Mouse (Mus musculus): Measurements from ENCODE around the gene Cnih3. TPM values are rescaled to one million over a fixed set of nuclear protein-coding genes. Genes with fewer than 3 reads are reported as not detected.

Cnih3 gene
- total and polyA plus RNA-seq, 2 experiments from 2014 or later = 22.5 to 35.7 TPM

DNA sequence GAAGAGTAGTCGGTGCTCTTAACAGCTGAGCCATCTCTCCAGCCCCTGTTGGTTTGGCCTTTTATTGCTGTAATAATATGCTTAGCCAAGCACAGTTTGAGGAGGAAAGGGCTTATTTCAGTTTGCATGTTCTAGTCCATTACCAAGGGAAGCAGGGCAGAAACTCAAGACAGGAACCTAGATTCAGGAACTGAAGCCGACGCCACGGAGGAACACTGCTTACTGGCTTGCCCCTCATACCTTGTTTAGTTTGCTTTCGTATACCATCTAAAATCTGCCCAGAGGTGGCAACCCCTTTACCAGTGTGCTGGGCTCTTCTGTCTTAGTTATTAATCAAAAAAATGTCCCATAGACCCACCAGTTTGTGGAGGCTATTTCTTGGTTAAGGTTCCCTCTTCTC lies 25.3 kb upstream of the Cnih3 start:
- H3K4me3 ChIP-seq (ENCODE audit: low read depth, low read length) = no peak overlapping the region
- no peak overlapping the region for H3K27ac ChIP-seq (ENCODE audit: low read depth, low read length)
- WGBS = 98% methylated on average over 5 of the region's 5 CpGs
- no peaks in the 10 kb centered on the region for H3K4me1 ChIP-seq (ENCODE audit: insufficient read depth, low read length)
- no peak overlapping the region for H3K4me2 ChIP-seq (ENCODE audit: low read depth, low read length, poor library complexity, severe bottlenecking)
- no peak for TF ChIP-seq CTCF (IDR thresholded peaks at IDR 0.05)
- H3K9ac ChIP-seq (replicated peaks; ENCODE audit: low read length, poor library complexity, severe bottlenecking) = no peak overlapping the region
- ATAC-seq (ENCODE audit: low FRiP score) = no peak
- no peaks in the 10 kb centered on the region for H3K27me3 ChIP-seq (ENCODE audit: insufficient read depth, low read length)
- H3K9me3 ChIP-seq (ENCODE audit: low read length) = no peaks in the 10 kb centered on the region
- no peaks in the 10 kb centered on the region for H3K36me3 ChIP-seq (ENCODE audit: insufficient read depth, low read length)
- no peak for DNase-seq (ENCODE audit: low spot score)

DNA sequence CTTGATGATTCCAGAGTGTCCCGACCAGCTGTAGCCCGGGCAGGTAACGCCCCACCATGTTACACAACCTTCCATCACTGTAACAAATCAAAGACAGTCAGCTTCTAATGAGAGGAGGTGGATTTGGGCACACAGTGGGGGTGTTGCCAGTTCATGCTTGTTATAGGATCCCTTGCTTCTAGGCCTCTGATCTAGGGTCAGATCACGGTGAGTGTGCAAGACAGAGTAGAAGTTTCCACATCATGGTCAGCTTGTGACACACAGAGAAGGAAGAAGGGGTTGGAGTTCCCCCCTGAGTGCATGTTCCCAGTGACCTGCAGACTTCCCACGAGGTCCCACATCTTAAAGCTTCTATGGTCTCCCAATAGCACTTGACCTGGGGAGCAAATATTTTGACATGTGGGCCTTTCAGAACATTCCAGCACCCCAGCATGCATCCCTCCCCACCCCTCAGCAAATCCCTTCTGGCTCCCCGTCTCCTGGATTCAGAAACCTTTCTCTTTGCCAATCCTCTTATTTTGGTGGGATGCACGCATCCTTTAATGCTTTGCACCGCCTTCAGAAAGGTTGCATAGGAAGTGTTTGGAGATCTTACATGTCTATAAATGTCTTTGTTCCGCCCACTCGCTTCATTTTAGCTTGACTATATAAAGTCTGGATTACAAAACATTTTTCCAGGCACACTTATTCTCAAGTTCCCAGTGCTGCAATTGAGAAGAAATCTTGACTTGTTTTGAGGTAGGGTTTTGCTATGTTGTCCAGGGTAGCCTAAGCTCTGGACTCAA lies 24.6 kb upstream of the Cnih3 start:
- TF ChIP-seq CTCF (IDR thresholded peaks at IDR 0.05) = no peak
- H3K4me1 ChIP-seq (ENCODE audit: insufficient read depth, low read length) = no peaks in the 10 kb centered on the region
- H3K9me3 ChIP-seq (ENCODE audit: low read length) = no peaks in the 10 kb centered on the region
- H3K36me3 ChIP-seq (ENCODE audit: insufficient read depth, low read length) = no peaks in the 10 kb centered on the region
- ATAC-seq (ENCODE audit: low FRiP score) (no peak), DNase-seq (ENCODE audit: low spot score) (no peak)
- no peak overlapping the region for H3K4me2 ChIP-seq (ENCODE audit: low read depth, low read length, poor library complexity, severe bottlenecking)
- no peak overlapping the region for H3K4me3 ChIP-seq (ENCODE audit: low read depth, low read length)
- H3K9ac ChIP-seq (replicated peaks; ENCODE audit: low read length, poor library complexity, severe bottlenecking) = no peak overlapping the region
- H3K27me3 ChIP-seq (ENCODE audit: insufficient read depth, low read length) = no peaks in the 10 kb centered on the region
- WGBS = 84% methylated on average over 10 of the region's 10 CpGs
- no peak overlapping the region for H3K27ac ChIP-seq (ENCODE audit: low read depth, low read length)

DNA sequence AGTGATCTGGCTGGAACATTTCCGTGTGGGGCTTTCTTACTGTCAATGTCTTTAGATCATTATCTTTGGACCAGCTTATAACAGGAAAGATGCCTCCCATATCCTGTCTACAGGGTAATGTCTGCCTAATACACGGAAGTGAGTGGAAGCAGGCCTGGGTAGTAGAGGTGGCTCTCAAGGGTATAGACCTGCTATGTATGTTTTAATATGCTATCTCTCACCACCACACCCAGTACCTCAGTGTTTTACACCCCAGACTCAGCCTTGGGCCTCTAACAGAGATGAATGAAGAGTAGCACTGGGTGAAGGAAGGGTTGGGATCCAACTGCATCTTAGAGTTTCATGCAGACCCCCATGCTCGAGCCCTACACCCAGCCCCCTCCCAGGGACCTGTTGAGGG lies 23.3 kb upstream of the Cnih3 start:
- TF ChIP-seq CTCF (IDR thresholded peaks at IDR 0.05) = no peak
- DNase-seq (ENCODE audit: low spot score) (no peak), ATAC-seq (ENCODE audit: low FRiP score) (no peak)
- Histone ChIP-seq H3K4me3 (ENCODE audit: low read depth, low read length) (no peak overlapping the region), H3K27ac (ENCODE audit: low read depth, low read length) (no peak overlapping the region), H3K4me2 (ENCODE audit: low read depth, low read length, poor library complexity, severe bottlenecking) (no peak overlapping the region), H3K4me1 (ENCODE audit: insufficient read depth, low read length) (no peaks in the 10 kb centered on the region), H3K27me3 (ENCODE audit: insufficient read depth, low read length) (no peaks in the 10 kb centered on the region), H3K36me3 (ENCODE audit: insufficient read depth, low read length) (no peaks in the 10 kb centered on the region), H3K9me3 (ENCODE audit: low read length) (no peaks in the 10 kb centered on the region), H3K9ac (replicated peaks; ENCODE audit: low read length, poor library complexity, severe bottlenecking) (no peak overlapping the region)
- WGBS = 84% methylated on average over 3 of the region's 3 CpGs

DNA sequence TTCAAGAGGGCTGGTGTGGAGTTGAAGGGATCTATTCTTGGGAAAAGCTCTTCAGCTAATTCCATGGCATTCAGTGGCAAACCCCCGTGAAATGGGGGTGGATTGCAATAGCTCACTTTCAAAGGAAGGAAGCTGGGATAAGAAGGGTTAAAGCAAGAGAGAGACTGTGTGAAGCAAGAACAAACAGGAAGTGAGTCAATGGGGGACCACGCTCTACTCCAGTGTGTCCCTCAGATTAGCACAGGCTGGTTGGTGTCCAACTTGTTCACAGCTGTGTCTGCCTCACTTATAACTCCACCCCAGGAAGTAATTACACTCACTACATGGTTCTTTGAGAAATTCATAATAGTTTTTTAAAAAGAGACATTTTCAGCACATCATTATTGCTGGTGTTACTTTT lies 19.8 kb upstream of the Cnih3 start:
- H3K36me3 ChIP-seq (ENCODE audit: insufficient read depth, low read length) = no peaks in the 10 kb centered on the region
- no peak overlapping the region for H3K27ac ChIP-seq (ENCODE audit: low read depth, low read length)
- H3K27me3 ChIP-seq (ENCODE audit: insufficient read depth, low read length) = no peaks in the 10 kb centered on the region
- H3K9ac ChIP-seq (replicated peaks; ENCODE audit: low read length, poor library complexity, severe bottlenecking) = no peak overlapping the region
- WGBS = 31% methylated on average over 2 of the region's 2 CpGs
- no peak overlapping the region for H3K4me3 ChIP-seq (ENCODE audit: low read depth, low read length)
- DNase-seq (ENCODE audit: low spot score) (no peak), ATAC-seq (ENCODE audit: low FRiP score) (no peak)
- no peak overlapping the region for H3K4me2 ChIP-seq (ENCODE audit: low read depth, low read length, poor library complexity, severe bottlenecking)
- no peaks in the 10 kb centered on the region for H3K9me3 ChIP-seq (ENCODE audit: low read length)
- TF ChIP-seq CTCF (IDR thresholded peaks at IDR 0.05) = no peak
- H3K4me1 ChIP-seq (ENCODE audit: insufficient read depth, low read length) = no peaks in the 10 kb centered on the region

DNA sequence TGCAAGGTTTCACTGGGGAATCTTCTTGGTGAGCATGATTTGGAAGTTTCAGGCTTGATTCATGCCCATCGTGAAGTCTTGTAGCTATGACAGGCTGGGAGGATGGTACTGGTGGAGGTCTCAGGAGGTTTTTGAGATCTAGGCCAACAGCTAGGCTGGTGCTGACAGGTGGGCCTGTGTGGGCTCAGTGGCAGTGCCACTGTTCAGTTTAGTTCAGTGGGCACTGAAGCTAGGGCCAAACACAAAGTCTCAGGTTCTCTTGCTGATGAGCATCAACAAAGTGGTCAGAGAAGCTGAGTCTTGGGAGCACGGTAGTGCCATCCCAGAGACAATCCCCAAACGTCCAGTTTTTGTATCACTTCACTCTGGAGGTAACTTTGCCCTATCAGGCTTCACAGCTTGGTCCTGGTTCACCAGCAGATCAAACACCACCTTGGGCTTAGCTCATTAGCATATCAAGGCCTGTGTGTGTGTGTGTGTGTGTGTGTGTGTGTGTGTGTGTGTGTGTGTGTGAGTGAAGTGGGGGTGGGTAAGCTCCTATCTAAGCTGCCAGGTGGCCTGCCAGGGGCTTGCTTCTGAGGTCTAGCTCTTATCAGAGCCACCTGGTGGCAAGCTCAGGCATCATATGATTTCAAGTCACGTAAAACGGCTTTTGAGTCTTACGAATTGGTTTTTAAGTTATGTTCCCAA lies 18.0 kb upstream of the Cnih3 start:
- DNase-seq (ENCODE audit: low spot score) (peak; percentile 20), ATAC-seq (ENCODE audit: low FRiP score) (no peak)
- Histone ChIP-seq H3K9ac (replicated peaks; ENCODE audit: low read length, poor library complexity, severe bottlenecking) (no peak overlapping the region), H3K4me2 (ENCODE audit: low read depth, low read length, poor library complexity, severe bottlenecking) (no peak overlapping the region), H3K9me3 (ENCODE audit: low read length) (no peaks in the 10 kb centered on the region), H3K4me1 (ENCODE audit: insufficient read depth, low read length) (no peaks in the 10 kb centered on the region), H3K27ac (ENCODE audit: low read depth, low read length) (no peak overlapping the region), H3K36me3 (ENCODE audit: insufficient read depth, low read length) (no peaks in the 10 kb centered on the region), H3K27me3 (ENCODE audit: insufficient read depth, low read length) (no peaks in the 10 kb centered on the region), H3K4me3 (ENCODE audit: low read depth, low read length) (no peak overlapping the region)
- 82% methylated on average over 6 of the region's 6 CpGs for WGBS
- peak; percentile 32 for TF ChIP-seq CTCF (IDR thresholded peaks at IDR 0.05)

DNA sequence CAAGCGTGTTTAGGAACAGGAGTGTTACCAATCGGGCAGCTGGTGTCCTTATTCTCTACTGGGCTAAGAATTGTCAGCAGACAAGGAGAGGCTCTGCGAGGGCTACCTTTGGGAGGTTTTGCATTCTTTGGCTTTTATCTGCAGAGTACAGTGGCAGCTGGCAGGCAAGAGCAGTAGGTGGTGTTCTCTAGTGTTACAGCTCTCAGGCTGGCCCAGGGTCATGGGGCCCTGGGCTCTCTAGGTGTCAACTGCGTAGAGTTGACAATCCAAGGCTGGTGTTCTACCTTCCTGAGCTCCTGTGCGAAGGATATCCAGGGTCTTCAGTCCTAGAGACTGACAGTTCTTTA lies 17.4 kb upstream of the Cnih3 start:
- no peak for DNase-seq (ENCODE audit: low spot score)
- TF ChIP-seq CTCF (IDR thresholded peaks at IDR 0.05) = no peak

More for the DNA sequence above, 17.4 kb upstream of the Cnih3 start:
- no peak overlapping the region for H3K27ac ChIP-seq (ENCODE audit: low read depth, low read length)
- no peak overlapping the region for H3K9ac ChIP-seq (replicated peaks; ENCODE audit: low read length, poor library complexity, severe bottlenecking)
- WGBS = 79% methylated on average over 5 of the region's 5 CpGs
- no peaks in the 10 kb centered on the region for H3K27me3 ChIP-seq (ENCODE audit: insufficient read depth, low read length)
- H3K36me3 ChIP-seq (ENCODE audit: insufficient read depth, low read length) = no peaks in the 10 kb centered on the region
- no peaks in the 10 kb centered on the region for H3K9me3 ChIP-seq (ENCODE audit: low read length)
- no peak overlapping the region for H3K4me2 ChIP-seq (ENCODE audit: low read depth, low read length, poor library complexity, severe bottlenecking)
- no peak overlapping the region for H3K4me3 ChIP-seq (ENCODE audit: low read depth, low read length)
- H3K4me1 ChIP-seq (ENCODE audit: insufficient read depth, low read length) = no peaks in the 10 kb centered on the region
- no peak for ATAC-seq (ENCODE audit: low FRiP score)
